Mouse (Mus musculus): Measurements from ENCODE around the gene Acbd6. TPM values are rescaled to one million over a fixed set of nuclear protein-coding genes. Genes with fewer than 3 reads are reported as not detected.
A peak's percentile ranks its signal among the peaks of the same experiment; 100 is the strongest.

Gene Acbd6
- total RNA-seq, 2 experiments from 2014 or later: 88.3 to 91.6 TPM

DNA sequence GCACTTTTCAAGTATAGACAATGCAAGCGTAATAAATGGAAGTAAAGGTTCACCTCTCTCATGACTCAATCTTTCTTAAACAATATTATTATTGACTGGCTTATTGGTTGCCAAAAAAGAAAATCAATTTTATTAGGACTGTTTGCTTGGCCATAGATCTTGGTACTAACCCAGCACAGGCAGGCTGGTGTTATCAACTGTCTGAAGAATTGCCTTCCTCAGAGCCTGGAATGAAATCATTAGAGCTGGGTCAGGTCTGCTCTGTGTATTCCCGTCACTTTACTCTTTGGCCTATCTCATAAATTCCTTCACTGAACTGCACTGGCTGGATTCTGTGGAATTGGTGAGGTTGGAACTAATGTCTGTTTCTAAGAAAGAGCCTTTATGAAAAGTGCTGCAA, 69.8 kb downstream of the Acbd6 start:
- intact Hi-C loops (cut with DNase I): no loop called here
- no peak for DNase-seq (ENCODE audit: low spot score in 2 of 2)

DNA sequence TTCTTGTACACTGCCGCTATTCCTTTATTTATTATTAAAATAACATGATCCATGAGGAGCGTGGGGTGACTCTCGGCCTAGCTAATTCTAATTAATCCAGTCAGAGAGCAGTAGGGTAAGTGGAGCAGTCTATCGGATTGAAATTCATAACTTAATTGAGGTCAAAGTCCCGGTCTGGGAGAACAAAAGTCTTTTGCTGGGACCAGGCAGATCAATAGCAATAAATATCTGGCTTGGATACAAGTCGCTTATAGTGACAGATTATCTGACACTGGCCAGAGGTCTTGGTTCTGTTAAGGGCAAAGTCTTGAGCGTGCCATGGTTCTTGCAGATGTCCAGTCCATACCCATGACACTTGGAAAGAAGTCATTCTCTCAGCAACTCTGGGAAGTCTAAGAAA, 78.7 kb downstream of the Acbd6 start:
- DNase-seq (ENCODE audit: low spot score in 2 of 2): no peak
- intact Hi-C loops (cut with DNase I): no loop called here

DNA sequence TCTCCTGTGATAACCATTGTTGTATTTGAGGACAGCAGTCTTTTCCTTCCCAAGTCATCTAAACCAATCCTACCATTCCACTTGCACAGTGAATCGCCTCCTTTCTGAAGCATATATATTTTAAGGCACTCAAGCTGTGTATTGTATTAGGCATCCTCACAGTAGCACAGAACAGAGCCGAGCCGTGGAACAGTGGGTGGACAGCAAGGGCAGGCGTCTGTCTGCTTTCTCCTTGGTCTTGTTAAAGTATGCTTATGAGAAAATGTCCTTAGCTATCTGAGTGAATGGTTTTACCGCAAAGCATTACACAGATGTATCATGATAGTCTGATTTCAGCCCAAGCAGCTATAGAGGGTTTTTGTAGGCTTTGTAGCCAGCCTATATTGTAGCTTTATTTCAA, 87.9 kb downstream of the Acbd6 start:
- peak; percentile 13 to 72 for DNase-seq (ENCODE audit: low spot score in 2 of 2)
- intact Hi-C loops (cut with DNase I): no loop called here

DNA sequence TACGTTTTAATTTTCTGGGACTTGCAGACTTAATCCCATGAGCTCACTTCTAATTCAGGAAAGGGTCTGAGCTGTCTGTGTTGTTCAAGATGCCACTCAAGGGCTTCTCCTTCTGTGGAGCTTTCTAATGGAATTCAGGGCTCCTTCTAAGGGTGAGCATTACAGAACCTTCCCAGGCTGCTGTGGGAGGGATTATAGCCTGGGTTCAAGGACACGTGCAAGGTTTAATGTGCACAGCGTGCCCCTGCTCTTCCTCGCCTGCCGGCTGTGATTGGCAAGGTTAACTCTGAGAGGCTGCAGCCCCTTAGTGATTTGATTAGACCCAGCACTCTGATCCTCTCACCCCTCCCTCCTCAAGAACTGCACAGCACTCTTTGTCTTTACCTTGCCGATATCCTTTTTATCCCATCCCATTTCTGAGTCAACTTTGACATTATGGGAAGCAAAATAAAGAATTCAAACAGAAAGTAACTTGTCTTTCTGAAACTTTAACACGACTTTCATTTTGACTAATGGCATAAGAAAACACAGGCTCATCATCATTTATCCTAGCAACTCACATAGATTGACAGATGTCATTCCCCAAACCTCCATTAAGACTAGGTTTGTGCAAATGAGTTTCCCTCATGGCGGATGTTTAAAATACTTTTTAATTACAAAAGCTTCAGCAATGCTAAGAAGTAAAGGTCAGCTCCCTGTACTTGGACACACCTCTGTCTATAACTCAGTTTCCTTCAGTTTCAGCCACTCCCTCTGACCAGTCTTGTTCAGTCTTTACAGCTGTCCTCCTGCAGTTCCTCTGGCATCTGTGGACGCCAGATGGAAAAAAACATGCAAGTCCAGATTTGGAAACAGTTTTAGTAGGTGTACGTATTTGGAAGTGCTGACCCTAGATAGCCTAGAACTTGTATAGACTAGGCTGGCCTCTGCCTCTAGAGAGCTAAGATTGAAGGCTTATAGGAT, 88.7 kb downstream of the Acbd6 start:
- DNase-seq (ENCODE audit: low spot score in 2 of 2): no peak
- intact Hi-C loops (cut with DNase I): no loop called here

DNA sequence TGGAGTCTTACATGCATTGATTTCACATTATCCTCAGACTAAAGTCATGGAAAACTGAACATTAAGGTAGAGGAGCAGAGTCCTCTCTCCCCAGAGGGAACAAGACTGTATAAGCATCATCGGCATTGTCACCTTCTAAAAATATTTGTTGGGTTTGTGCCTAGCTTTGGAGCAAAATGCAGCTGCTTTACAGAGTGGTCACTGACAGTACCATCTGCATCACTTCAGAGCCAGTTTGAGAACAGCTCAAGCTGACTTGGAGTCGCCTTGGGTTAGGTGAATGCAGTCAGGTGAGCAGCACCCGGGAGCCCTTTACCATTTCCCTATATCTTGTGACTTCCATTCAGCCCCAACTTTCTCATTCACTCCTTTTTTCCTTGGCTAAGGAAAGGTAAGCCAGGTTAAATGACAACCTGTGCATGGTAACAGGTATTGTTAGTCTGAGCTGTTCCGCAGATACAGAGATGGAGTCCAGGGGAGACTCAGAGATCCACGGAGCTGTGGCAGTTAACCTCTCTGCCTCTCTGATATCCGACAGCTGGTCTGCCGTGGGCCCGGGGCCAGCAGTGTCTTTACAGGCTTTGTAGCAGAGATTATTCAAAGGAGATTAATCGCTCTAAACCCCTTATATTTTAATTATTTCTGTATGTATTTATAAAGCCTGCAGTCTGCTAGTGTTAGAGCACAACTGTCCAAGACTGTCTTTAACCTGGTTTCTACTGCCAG, 92.4 kb downstream of the Acbd6 start:
- intact Hi-C loops (cut with DNase I): no loop called here
- peak in 1 of 2 experiments; percentile 33 for DNase-seq (ENCODE audit: low spot score in 2 of 2)

DNA sequence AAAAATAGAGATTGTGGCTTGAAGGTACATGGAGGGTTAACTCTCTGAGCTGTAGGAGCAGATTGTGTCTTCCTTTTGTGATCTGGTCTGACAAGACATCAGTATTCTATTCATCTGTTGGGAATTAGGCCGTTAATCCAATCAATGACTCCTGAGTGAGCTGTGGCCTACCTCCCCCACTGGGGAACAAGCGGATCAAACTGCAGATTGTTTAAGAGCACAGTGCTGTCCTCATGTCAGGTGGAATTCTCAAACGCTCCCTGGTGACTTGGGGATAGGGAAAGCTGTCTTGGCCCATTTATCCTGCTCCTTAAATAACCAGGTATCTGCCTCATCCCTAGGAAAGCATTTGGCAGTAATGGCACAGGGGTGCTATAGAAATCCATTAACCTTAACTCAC, 97.0 kb downstream of the Acbd6 start:
- DNase-seq (ENCODE audit: low spot score in 2 of 2): no peak
- intact Hi-C loops (cut with DNase I): no loop called here

DNA sequence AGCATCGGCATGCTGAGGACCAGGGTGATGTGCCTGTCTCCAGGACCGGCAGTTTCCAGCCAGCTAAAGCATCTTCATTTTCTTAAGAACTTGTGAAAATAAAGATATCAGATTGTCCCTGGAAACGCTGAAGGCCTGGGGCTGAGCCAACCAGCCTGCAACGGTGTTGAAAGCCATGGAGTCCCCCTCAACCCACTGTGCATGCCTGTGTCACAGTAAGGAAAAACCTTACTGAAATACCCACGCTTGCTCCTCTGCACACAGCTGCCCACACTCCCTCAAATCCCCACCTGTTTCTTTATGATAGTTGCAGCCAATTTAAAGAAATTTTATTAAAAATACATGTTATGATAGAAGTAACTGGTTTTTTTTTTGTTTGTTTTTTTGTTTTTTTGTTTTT, 98.4 kb downstream of the Acbd6 start:
- intact Hi-C loops (cut with DNase I): no loop called here
- DNase-seq (ENCODE audit: low spot score in 2 of 2): peak in 1 of 2 experiments; percentile 13

DNA sequence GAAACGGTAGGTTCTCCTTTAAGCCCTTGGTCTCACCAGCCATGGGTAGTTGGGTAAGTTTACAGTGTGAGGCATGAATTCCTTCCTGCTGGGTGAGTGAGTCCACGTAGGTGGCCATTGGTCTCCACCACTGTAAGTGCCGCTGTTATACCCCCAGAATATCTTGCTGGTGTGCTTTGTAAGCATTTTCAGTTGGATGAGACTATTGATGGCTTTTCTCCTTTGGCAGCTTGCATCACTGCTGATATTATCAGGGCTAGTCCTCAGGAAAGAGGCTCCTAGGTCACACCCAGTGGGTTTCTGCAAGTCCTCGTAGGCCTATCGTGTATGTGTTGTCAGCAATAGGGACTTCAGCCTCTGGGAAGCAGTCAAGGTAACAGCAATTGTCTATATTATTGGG, 106.1 kb downstream of the Acbd6 start:
- intact Hi-C loops (cut with DNase I): no loop called here

DNA sequence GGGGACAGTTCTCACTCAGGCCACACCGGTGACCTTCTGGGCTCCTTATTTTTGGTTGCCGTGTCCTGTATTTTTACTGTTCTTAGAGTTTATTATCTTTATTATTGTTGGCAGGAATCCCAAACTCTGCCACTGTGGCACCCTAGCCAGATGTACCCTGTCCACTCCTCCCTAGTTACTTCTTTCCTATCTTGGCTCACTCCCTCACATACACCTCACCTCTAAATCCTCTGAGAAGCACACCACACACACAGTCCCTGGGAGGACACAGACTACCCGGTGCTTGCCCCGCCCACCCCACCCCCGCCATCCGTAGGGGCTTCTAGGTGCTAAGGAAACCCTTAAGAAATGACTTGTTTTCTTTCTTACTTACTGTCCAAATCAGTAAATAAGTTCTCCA, 117.7 kb downstream of the Acbd6 start:
- intact Hi-C loops (cut with DNase I): no loop called here
- DNase-seq (ENCODE audit: low spot score in 2 of 2): no peak

More for the DNA sequence above, 106.1 kb downstream of the Acbd6 start:
- no peak for DNase-seq (ENCODE audit: low spot score in 2 of 2)

DNA sequence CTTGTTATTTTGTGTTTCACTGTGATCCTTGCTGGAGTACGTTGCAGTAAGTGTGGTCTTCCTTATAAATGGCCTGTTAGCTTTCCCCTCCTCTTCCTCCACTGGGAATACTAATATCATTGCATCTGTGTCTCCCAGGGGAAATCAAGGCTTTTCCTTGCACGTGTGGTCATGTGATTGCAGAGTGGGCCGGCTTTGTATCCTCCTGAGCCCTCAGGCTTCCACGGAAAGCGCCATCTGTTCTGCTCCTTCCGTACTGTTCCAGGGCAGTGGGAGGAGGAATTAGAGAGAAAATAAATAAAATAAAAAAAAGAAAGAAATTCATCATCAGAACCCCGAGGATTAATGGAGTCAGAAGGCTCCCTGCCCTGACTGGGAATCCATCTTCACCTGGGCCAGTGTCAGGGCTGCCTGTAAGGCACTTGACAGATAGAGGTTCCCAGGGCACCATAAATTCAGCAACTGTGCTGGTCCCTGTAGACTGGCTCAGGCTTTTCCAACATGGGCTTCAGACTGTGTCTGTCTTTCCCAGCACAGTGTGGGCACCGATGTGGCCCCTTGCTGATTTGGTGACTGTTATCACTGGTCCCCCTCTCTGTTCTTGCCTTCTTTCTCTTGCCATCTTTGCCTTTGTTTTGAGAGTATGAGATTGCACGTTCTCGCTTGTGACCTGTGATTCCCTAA, 123.3 kb downstream of the Acbd6 start:
- DNase-seq (ENCODE audit: low spot score in 2 of 2): no peak
- intact Hi-C loops (cut with DNase I): no loop called here

DNA sequence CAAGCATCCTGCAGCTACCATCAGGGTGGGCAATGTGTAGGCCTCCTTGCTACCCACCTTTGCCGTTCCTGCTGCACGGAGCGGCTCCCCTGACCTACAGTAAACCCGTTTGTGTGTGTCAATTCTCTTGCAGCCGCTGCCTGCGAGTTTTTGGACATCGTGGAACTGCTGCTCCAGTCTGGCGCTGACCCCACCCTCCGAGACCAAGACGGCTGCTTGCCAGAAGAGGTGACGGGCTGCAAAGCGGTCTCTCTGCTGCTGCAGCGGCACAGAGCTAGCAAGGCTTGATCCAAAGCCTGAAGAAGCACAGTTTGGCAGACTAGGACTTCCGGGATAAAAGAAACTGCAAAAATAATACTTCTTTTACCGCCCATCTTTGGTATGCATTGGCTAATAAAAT, 128.9 kb downstream of the Acbd6 start:
- intact Hi-C loops (cut with DNase I): no loop called here
- DNase-seq (ENCODE audit: low spot score in 2 of 2): no peak

DNA sequence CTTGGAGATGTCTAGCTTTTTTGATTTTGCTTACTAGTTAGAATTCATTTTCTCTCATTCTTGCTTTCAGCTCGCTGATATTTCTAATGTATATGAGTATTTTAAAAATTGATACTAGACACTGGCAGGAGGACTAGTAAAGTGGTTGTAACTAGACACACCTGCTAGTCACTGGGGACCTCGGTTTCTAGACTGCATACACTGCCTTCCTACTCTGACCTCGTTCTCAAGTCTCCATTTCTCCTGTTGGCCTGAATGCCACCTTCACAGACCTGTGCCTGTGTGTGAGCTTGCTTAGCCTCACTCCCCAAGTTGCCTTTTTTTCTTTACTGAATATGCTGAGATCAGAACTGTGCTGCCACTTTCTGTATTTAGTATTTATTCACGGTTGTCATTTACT, 131.2 kb downstream of the Acbd6 start:
- no peak for DNase-seq (ENCODE audit: low spot score in 2 of 2)
- intact Hi-C loops (cut with DNase I): no loop called here

DNA sequence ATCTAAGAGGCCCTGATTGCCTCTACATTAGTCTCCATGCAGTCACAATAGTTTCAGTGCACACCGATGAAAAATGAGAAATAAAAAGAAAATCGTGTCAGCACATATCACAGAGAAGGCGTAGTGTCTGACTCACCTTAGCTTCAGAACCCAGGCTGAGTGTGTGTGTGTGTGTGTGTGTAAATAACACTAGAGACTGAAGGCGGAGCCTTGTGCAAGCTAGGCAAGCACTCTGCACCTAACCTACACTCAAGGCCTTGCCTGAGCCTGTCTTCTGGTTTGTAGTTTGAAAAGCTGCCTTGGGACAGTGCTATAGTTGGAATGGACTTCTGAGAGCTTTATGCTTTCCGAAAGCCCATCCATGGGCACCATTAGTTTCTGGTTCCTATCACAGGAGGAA, 131.6 kb downstream of the Acbd6 start:
- intact Hi-C loops (cut with DNase I): no loop called here

DNA sequence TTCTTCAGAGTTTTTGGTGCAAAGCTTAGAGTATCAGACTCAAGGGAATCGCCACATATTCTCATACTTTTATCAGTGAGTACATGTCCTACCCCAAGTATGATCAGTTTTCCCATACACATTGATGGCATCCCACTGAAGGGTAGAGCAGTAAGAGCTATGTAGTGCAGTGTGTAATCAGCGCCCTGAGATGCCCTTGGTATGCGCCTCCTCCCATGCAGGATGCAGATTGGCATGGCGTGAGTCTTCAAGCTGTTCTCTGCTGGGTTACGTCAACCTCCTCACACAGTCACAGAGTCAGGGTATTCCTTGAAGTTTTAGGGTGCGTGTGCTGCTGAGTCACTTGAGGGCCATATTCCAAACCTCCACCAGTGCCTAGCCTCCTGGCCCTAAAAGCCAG, 134.3 kb downstream of the Acbd6 start:
- intact Hi-C loops (cut with DNase I): no loop called here
- DNase-seq (ENCODE audit: low spot score in 2 of 2): no peak

More for the DNA sequence above, 131.6 kb downstream of the Acbd6 start:
- no peak for DNase-seq (ENCODE audit: low spot score in 2 of 2)

DNA sequence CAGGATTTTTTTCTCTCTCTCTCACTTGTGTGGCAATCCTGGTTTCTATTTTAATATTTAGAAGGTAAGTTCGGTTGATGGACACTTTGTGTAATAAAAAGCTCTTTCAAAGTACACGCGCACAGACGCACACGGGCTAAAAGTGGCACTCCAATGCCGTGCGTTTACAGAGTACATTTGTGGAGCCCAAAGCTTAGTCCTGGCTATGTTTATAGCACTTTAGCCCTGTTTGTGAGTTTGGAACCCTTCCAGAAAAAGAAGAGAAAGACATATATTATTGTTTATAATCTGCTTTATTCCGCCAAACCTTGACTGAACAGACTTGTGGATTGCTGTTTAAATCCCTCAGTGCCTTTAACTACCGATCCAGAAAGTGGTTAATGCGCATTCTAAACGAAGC, 135.1 kb downstream of the Acbd6 start:
- DNase-seq (ENCODE audit: low spot score in 2 of 2): no peak
- intact Hi-C loops (cut with DNase I): no loop called here

DNA sequence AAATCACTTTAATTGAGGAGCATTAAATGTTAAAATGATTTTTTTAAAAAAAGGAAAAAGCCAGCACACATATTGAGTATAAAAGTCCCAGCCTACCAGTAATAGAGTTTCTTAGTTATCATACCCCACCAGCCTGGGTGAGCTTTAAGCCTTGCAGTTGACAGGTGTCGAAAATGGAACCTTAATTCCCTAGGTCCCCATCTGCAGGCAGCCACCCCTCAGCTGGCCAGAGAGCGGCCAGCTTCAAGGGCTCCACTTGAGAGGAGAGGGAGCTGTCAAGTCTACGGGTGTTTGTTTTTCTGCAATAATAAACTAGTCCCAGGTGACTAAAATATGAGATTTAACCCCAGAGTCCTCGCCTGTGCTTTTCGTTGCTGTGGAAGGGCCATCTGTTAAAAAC, 135.5 kb downstream of the Acbd6 start:
- no peak for DNase-seq (ENCODE audit: low spot score in 2 of 2)
- intact Hi-C loops (cut with DNase I): no loop called here

DNA sequence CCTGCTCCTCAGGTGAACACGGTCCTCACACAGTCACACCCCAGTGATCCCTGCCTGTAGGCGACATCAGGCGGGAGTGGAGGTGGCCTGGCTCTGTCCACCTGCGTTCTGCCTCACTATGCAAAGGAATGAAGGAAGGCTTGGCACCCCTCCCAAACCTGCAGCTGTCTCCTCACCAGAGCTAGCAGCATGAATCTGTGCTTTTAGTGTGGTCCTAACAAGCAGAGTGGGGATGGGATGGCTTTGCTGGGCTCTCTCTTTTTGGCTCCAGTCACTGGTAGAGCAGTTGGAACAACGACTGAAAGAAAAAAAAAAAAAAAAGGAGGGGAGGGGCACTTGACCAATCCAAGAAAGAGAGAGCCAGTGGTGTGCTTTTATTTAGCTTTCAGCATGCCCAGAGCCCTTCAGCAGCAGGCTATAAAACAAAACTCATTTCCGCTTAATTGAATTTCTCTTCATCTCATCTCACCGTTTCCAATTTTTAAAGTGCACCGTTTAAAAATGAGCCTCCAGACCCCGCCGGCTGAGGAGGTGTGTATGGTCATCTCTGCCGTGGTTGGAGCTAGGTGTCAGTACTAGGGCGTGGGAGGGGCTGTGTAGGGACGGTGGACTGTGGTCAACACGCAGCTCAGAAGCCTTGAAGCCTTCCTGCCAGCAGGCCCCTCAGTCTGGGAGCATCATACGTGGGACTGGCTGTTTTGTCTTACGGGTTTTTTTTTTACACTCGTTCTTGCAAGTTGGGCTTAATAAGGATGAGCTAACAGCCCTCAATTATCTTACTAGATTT, 140.6 kb downstream of the Acbd6 start:
- intact Hi-C loops (cut with DNase I): no loop called here
- peak; percentile 32 to 80 for DNase-seq (ENCODE audit: low spot score in 2 of 2)

DNA sequence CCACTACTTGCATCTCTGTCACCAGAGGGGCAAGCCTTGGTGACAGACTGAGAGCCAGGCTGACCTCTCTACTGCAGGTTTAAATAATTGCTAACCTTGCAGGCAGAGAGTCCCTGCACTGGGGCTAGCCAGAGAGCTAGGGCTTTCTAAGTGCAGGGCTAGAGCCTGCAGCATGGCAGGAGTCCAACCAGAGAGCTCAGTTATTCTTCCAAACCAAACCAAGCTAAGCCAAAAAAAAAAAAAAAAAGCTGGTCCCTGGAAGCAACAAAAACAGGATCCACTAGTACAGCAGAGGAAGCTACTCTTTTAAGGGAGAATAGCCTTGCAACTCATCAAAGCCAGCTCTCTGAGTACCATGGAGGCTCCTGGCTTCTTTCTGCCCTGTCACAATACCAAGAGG, 143.0 kb downstream of the Acbd6 start:
- peak in 1 of 2 experiments; percentile 34 for DNase-seq (ENCODE audit: low spot score in 2 of 2)
- intact Hi-C loops (cut with DNase I): no loop called here

DNA sequence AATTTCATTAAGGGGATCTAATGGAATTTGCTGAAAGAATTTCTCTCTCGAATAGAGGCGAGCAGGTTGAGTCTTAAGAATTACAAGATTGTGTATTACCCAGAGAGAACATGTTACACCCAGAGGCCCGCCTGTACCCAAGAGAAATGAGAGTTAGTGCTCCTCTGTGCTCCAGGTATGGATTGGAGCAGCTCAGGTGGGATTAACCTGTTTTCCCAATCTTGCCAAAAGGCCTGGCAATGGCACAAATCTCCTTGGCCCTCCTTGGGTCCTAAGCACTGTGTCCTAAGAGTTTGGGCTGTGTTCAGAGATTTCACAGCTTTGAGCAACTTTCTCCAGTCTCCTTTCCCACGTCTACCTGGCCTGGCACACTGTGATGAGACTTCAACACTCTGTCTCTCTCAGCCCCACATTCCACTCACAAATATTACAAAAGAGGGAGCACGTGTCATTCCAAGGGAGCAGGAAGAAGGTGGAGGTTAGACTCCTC, 145.3 kb downstream of the Acbd6 start:
- intact Hi-C loops (cut with DNase I): no loop called here
- DNase-seq (ENCODE audit: low spot score in 2 of 2): no peak
